Mouse (Mus musculus) midbrain, postnatal 0 days (tissue): ENCODE measurements around the gene Hmcn2. TPM values are rescaled to one million over a fixed set of nuclear protein-coding genes. Genes with fewer than 3 reads are reported as not detected.
A peak's percentile ranks its signal among the peaks of the same experiment; 100 is the strongest.

Experiments
- ATAC-seq: fragments of 200-750 bp; cut with Nextera tagmentation; 2 replicates; pipeline ENCODE4 v1.8.0; 2017; ENCODE audit warnings: moderate number of reproducible peaks, mild to moderate bottlenecking, moderate TSS enrichment, moderate library complexity; ENCODE audit not compliant: low FRiP score
- DNase-seq: peaks from one replicate; pipeline ENCODE4 v3.0.0-alpha.2; 2015; ENCODE audit warnings: low spot score
- H3K27ac ChIP-seq: fragments of 300-500 bp; sonication (generic); 2 replicates; pipeline ENCODE4 v1.5.1; 2014; ENCODE audit warnings: low read depth, mild to moderate bottlenecking, low read length, mixed read lengths
- H3K27me3 ChIP-seq: fragments of 300-500 bp; sonication (generic); 2 replicates; pipeline ENCODE4 v1.6.1; 2014; ENCODE audit warnings: low read length, control low read depth, mixed read lengths; ENCODE audit not compliant: insufficient read depth
- H3K36me3 ChIP-seq: fragments of 300-500 bp; sonication (generic); 2 replicates; pipeline ENCODE4 v1.6.1; 2014; ENCODE audit warnings: low read length, control low read depth, mixed read lengths; ENCODE audit not compliant: insufficient read depth
- H3K4me1 ChIP-seq: fragments of 300-500 bp; sonication (generic); 2 replicates; pipeline ENCODE4 v1.6.1; 2014; ENCODE audit warnings: mild to moderate bottlenecking, control low read depth, antibody characterized with exemption, low read length, mixed read lengths; ENCODE audit not compliant: insufficient read depth
- H3K4me2 ChIP-seq: fragments of 300-500 bp; sonication (generic); 2 replicates; pipeline ENCODE4 v1.6.1; 2014; ENCODE audit warnings: low read depth, mild to moderate bottlenecking, low read length, mixed read lengths; ENCODE audit not compliant: poor library complexity, severe bottlenecking
- H3K4me3 ChIP-seq: fragments of 300-500 bp; sonication (generic); 2 replicates; pipeline ENCODE4 v1.5.1; 2014; ENCODE audit warnings: low read depth, mild to moderate bottlenecking, low read length, moderate library complexity
- H3K9ac ChIP-seq: fragments of 300-500 bp; sonication (generic); replicated peaks from 2 replicates; pipeline ENCODE4 v1.6.1; 2014; ENCODE audit warnings: mild to moderate bottlenecking, low read length, moderate library complexity, mixed read lengths; ENCODE audit not compliant: poor library complexity, severe bottlenecking
- H3K9me3 ChIP-seq: fragments of 300-500 bp; sonication (generic); 2 replicates; pipeline ENCODE4 v1.6.1; 2016; ENCODE audit warnings: low read length, control low read depth
- CTCF ChIP-seq: IDR thresholded peaks from 2 replicates; pipeline ENCODE4 v1.5.1; 2016; ENCODE audit warnings: antibody characterized with exemption, mild to moderate bottlenecking
- WGBS: fragments of 180-500 bp; shearing (Covaris S2); extraction: QIAGEN DNeasy Blood & Tissue Kit; methylation state at CpG from one replicate; pipeline ENCODE4 v1.1.7; 2014; 5-methylcytosine and 5-hydroxymethylcytosine counted together
- polyA plus RNA-seq: library from polyadenylated mRNA; unstranded; fragments of >200 nt; fragmentation: Nextera tagmentation; extraction: Ambion mirVana; gene quantifications from 2 replicates; pipeline ENCODE4 v1.2.1, GENCODE M21; 2015
- total RNA-seq: library from RNA; depleted of rRNA; stranded (reverse); fragments of >200 nt; gene quantifications from 2 replicates; pipeline ENCODE4 v1.2.3, GENCODE M21; 2014

Gene Hmcn2
- total and polyA plus RNA-seq, 2 experiments from 2014 or later: 0.37 to 0.60 TPM

DNA sequence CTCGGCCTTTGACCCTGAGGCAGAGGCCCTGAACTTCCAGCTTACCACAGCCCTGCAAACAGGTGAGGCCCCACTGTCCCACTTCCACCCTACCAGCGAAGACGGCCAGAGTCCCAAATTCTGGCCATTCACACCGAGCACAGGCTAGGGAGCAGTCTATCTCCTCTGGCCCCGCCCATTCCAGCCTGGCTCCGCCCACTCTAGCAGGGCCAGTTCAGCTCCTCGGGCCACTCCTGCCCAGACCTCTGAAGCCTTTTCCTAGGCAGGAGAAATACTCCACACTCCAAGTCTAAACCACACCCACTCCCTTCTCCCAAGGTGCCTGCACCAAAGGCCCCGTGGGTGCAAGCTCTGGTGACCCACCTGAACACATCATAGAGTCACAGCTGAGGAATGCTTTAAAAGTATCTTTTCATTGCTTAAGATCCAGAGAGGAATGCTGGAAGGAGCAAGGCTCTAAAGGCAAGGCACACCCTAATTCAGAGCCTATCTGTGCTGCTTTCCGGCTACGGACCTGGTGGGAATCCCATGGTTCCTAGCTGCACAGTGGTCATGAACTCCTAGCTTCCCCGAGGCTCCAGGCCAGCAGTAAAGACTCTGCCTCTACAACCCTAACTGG is 139.5 kb downstream of the Hmcn2 start:
- Histone ChIP-seq H3K4me1 (peaks cover 4% of the 10 kb centered on the region; the same call in 1 of the 2 replicates), H3K4me2 (no peak overlapping the region), H3K27ac (no peak overlapping the region), H3K9ac (no peak overlapping the region), H3K36me3 (no peaks in the 10 kb centered on the region), H3K4me3 (no peak overlapping the region), H3K27me3 (peaks cover 6% of the 10 kb centered on the region), H3K9me3 (no peaks in the 10 kb centered on the region)
- TF ChIP-seq CTCF: no peak
- ATAC-seq (no peak), DNase-seq (no peak)
- WGBS: 43% methylated on average over 11 of the region's 11 CpGs

DNA sequence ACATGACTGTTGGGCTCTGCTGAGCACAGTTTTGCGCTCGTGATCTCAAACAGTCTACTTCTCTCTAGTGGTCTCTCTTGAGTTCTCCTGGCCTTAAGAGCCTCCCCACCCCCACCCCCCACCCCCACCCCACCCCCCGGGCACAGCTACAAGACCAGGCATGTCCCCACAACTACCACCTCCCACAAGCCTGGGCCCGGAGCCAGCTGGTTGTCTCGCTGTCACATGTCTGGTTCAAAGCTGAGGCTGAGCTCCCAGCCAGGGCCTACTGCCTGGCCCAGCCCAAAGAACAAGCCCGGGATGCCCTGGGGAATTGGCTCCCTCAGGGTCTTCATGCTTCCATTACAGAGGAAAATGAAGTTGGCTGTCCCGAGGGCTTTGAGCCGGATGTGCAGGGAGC is 140.1 kb downstream of the Hmcn2 start:
- H3K27me3 ChIP-seq: peaks cover 11% of the 10 kb centered on the region
- no peak overlapping the region for H3K27ac ChIP-seq
- H3K36me3 ChIP-seq: no peaks in the 10 kb centered on the region
- H3K4me2 ChIP-seq: no peak overlapping the region
- ATAC-seq: no peak
- H3K4me3 ChIP-seq: no peak overlapping the region
- TF ChIP-seq CTCF: no peak
- H3K4me1 ChIP-seq: peaks cover 4% of the 10 kb centered on the region; the same call in 1 of the 2 replicates
- WGBS: 52% methylated on average over 8 of the region's 8 CpGs
- no peak overlapping the region for H3K9ac ChIP-seq
- no peaks in the 10 kb centered on the region for H3K9me3 ChIP-seq
- DNase-seq: peak; percentile 65

DNA sequence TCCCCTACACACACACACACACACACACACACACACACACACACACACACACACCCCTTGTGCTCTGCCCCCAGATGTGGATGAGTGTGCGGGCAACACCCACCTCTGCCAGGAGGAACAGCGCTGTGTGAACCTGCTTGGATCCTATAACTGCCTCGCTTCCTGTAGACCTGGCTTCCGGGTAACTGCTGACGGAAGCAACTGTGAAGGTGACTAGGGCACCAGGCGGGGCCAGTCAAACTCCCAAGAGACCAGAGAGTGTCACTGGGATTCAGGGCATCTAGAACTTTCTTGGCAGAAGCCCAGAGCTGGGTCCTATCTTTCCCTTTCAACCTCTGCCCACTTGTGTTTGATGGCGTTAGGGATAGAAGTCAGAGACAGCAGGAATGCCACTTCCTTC is 141.2 kb downstream of the Hmcn2 start:
- H3K4me3 ChIP-seq: no peak overlapping the region
- no peak overlapping the region for H3K9ac ChIP-seq
- ATAC-seq (no peak), DNase-seq (no peak)
- no peaks in the 10 kb centered on the region for H3K36me3 ChIP-seq
- 93% methylated on average over 7 of the region's 7 CpGs for WGBS
- no peak for TF ChIP-seq CTCF
- no peak overlapping the region for H3K27ac ChIP-seq
- no peak overlapping the region for H3K4me2 ChIP-seq
- no peaks in the 10 kb centered on the region for H3K9me3 ChIP-seq
- H3K27me3 ChIP-seq: peaks cover 16% of the 10 kb centered on the region
- peaks cover 4% of the 10 kb centered on the region; the same call in 1 of the 2 replicates for H3K4me1 ChIP-seq

DNA sequence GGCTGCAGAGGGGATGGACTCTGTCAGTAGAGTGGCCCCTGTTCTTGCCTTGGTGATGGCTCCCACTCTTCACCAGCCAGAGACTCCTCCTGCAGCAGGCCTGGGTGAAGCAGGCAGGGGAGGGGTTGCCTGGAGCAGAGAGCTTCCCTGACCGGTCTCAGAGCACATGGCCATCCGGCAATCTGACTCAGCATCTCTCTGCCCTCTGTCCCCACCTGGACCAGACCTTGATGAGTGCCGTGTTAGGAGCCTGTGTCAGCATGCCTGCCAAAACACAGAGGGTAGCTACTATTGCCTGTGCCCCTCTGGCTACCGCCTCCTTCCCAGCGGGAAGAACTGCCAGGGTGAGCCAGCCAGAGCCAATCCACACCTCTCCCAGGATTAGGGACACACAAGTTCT is 144.2 kb downstream of the Hmcn2 start:
- Histone ChIP-seq H3K4me3 (no peak overlapping the region), H3K27me3 (peaks cover 16% of the 10 kb centered on the region), H3K27ac (no peak overlapping the region), H3K4me1 (peaks cover 4% of the 10 kb centered on the region; the same call in 1 of the 2 replicates), H3K36me3 (no peaks in the 10 kb centered on the region), H3K9me3 (no peaks in the 10 kb centered on the region), H3K4me2 (no peak overlapping the region), H3K9ac (no peak overlapping the region)
- ATAC-seq: no peak
- no peak for DNase-seq
- 54% methylated on average over 5 of the region's 5 CpGs for WGBS
- no peak for TF ChIP-seq CTCF

DNA sequence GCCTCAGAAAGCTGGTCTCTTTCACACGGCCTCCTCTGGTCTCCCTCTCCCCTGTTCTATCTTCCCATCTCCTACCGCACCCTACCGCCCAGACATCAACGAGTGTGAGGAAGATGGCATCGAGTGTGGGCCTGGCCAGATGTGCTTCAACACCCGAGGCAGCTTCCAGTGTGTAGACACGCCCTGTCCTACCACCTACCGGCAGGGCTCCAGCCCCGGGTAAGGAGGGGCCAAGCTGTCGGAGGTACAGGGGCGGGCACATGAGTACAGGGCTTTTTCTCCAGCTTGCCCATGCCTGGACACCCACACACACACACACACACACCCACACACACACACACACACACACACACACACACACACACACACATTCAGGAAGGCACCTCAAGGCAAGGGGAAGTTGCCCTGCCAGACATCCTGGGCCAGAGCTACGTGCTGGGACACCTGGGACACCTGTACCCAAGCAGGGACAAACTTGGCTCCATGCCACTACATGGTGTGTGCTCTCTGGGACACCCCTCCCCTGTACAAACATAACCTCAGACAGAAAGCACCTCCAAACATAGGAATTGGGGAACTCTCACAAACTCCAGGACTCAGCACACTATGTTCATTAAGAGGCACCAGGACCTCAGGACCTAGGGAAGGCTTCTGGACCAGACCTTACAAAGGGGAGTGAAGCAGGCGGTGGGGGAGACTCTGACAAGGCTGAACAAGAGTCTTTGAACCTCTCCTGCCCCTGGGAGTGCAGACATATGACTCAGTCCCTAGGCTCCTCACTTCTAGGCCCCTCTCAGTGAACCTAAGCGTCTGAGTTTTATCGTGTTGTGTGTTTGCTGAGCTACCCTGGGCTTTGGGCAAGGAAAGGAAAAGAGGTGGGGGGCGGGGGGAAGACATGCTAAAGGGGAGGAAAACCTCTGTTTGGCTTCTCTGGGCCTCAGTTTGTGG is 145.0 kb downstream of the Hmcn2 start:
- Histone ChIP-seq H3K4me3 (peak overlapping the region; percentile 38; the same call in 1 of the 2 replicates), H3K36me3 (no peaks in the 10 kb centered on the region), H3K9ac (0 out of 2 replicates have a peak overlapping the region, but pooled peaks have one; percentile 60), H3K27me3 (peaks cover 16% of the 10 kb centered on the region), H3K4me2 (peak overlapping the region; percentile 69; the same call in 1 of the 2 replicates), H3K27ac (no peak overlapping the region), H3K9me3 (no peaks in the 10 kb centered on the region), H3K4me1 (peaks cover 4% of the 10 kb centered on the region; the same call in 1 of the 2 replicates)
- DNase-seq: no peak
- ATAC-seq: 0 out of 2 replicates have a peak, but pooled peaks have one; percentile 28
- no peak for TF ChIP-seq CTCF
- 42% methylated on average over 15 of the region's 16 CpGs for WGBS
